Mouse (Mus musculus): ENCODE data around the gene Irgc1. TPM values are rescaled to one million over a fixed set of nuclear protein-coding genes. Genes with fewer than 3 reads are reported as not detected.

Irgc1 gene
- total RNA-seq, 2 experiments from 2014 or later: not detected

DNA sequence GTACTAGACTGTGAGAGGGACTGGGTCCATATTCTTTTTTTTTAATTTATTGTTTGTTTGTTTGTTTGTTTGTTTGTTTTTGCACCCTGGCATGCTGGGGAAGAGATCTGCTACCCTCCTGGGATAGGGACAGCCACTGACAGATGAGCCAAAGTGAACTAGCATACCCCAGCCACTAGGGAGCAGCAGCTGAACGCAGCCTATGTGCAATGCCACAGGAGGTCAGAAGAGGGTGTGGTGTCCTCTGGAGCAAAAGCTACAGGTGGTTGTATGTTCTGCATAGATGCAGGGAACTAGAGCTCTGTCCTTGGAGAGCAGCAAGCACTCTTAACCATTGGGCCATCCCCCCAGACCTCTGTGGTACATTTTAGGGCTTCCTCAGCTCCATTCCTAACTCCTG, 10.3 kb downstream of the Irgc1 start:
- TF ChIP-seq CTCF (conservative IDR thresholded peaks at IDR 0.05): peak; percentile 93
- H3K4me3 ChIP-seq: no peak overlapping the region
- H3K27ac ChIP-seq: no peak overlapping the region
- peak in 1 of 2 experiments; percentile 40 for DNase-seq (ENCODE audit: low spot score in 2 of 2)

DNA sequence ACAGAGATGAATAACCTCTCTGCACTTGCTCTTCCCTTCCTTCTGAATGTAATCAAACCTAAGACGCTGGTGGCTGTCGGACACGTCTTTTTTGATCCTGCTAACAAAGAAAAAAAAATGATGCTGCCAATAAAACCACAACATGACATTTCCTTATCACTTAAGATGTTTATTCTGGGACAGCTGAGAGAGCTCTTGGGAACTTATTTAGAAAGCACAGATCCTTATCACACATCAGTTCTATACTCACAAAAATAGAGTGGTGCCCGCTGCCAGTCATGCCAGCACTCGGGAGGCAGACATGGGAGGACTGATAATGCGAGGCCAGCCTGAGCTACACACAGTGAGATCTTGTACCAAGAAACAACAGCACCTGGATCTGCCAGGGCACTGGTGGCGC, 12.2 kb downstream of the Irgc1 start:
- TF ChIP-seq CTCF (conservative IDR thresholded peaks at IDR 0.05): no peak
- DNase-seq (ENCODE audit: low spot score in 2 of 2): no peak
- Histone ChIP-seq H3K4me3 (no peak overlapping the region), H3K27ac (no peak overlapping the region)

DNA sequence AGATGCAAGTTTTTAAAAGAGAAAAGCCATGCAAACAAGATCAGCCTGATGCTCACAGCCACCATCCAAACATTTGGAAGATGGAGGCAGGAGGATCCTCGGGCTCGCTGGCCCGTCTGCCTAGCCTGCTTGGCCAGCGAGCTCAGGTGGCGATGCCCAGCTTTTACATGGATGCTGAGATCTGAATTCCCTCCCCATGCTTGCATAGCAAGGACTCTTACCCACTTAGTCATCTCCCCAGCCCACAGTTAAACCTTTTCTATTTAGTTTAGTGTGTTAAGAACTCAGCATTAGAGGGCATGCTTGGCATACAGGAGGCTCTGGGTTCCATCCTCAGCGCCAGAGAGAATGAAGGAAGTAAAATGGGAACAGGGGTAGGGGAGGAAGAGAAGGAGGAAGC, 12.9 kb downstream of the Irgc1 start:
- TF ChIP-seq CTCF (conservative IDR thresholded peaks at IDR 0.05): no peak
- no peak overlapping the region for H3K27ac ChIP-seq
- no peak for DNase-seq (ENCODE audit: low spot score in 2 of 2)
- no peak overlapping the region for H3K4me3 ChIP-seq

DNA sequence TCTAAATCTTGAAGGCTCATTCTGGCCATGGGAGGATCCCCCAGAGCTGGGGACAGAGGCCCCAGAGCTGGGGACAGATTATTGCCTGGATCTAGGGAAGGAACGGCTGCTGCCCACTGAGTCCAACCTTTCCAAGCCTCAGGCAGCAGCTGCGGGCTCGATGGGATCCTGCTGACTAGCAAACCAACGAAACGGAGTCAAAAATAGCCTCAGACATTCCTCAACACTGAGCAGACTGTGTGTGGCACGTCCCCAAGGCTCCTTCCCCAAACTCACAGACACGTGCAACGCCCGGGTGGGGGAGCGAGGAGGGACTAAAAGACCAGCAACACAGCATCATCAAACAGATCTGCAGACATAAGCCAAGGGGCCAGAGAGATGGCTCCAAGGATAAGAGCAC, 14.1 kb downstream of the Irgc1 start:
- DNase-seq (ENCODE audit: low spot score in 2 of 2): peak in 1 of 2 experiments; percentile 34
- no peak overlapping the region; the same call in 1 of the 2 replicates for H3K27ac ChIP-seq
- no peak overlapping the region for H3K4me3 ChIP-seq
- no peak for TF ChIP-seq CTCF (conservative IDR thresholded peaks at IDR 0.05)

DNA sequence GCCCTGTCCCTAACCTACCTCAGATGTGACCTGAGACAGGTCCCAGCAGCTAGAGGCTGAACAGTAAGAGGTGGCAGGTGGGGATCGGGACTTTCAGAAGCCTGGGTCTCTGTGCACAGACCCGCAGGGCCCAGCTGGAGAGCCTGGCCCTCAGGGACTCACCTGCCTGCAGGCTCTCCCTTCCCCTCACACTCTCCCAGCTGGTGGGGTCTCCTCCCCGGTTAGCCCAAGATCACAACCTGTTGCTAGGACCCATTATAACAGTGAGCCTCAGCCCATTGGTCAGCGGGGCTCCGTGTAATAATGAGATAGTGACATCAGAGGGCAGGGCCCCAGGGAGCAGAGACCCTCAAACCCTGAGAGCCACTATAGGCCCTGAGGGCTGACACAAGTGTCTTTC, 16.8 kb downstream of the Irgc1 start:
- no peak overlapping the region for H3K27ac ChIP-seq
- DNase-seq (ENCODE audit: low spot score in 2 of 2): no peak
- no peak overlapping the region for H3K4me3 ChIP-seq
- no peak for TF ChIP-seq CTCF (conservative IDR thresholded peaks at IDR 0.05)

DNA sequence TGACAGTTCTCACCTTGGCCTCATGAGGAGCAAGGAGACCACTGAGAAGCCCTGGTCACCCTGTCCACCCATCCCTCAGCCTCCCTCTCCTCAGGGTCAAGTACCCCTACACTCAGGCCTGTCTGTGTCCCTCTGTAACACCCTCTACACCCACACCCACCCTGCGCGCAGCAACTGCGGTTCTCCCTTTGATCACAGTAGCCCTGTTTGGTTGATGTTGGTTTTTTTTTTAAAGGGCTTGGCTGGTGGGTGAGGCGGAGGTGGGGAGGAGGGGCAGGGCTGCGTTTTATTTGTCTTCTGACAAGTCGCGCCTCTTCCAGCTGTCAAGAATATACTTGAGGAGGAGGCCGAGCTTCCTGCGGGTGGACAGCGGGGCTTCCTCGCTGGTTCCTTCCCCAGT, 20.4 kb downstream of the Irgc1 start:
- TF ChIP-seq CTCF (conservative IDR thresholded peaks at IDR 0.05): no peak
- Histone ChIP-seq H3K27ac (no peak overlapping the region), H3K4me3 (no peak overlapping the region)
- no peak for DNase-seq (ENCODE audit: low spot score in 2 of 2)

DNA sequence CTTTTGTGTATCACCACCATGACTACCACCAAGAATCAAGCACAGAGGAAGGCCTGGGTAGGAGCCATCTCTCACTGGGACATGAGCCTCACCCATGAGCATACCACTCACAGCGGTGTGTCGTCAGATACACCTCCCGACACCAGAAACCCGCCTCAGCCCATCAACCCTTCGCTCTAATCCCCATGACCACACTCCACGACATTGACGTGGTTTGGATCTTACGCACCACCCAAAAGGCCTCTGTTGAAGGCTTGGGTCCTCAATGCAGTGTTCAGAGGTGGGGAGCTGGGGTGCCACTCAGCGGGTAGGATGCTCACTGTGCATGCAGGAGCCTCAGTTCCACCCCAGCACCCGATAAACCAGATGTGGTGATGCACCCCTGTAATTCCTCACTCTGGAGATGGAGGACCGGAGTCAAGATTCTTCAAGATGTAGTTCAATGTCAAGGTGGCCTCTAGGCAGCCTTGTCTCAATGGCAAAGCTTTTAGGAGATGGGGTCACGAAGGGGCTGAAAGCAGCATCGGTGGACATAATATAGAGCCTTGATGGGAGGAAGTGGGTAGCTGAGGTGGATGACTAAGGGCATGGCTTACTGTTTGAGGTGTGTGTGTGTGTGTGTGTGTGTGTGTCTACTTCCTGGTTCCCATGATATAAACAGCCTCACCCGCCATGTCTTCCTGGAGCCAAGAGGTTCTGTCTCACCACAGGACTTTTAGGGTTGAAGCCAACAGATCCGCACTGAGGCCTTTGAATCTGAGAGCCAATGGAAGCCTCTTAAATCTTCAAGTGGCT, 21.3 kb downstream of the Irgc1 start:
- Histone ChIP-seq H3K4me3 (no peak overlapping the region), H3K27ac (no peak overlapping the region)
- TF ChIP-seq CTCF (conservative IDR thresholded peaks at IDR 0.05): no peak
- no peak for DNase-seq (ENCODE audit: low spot score in 2 of 2)

DNA sequence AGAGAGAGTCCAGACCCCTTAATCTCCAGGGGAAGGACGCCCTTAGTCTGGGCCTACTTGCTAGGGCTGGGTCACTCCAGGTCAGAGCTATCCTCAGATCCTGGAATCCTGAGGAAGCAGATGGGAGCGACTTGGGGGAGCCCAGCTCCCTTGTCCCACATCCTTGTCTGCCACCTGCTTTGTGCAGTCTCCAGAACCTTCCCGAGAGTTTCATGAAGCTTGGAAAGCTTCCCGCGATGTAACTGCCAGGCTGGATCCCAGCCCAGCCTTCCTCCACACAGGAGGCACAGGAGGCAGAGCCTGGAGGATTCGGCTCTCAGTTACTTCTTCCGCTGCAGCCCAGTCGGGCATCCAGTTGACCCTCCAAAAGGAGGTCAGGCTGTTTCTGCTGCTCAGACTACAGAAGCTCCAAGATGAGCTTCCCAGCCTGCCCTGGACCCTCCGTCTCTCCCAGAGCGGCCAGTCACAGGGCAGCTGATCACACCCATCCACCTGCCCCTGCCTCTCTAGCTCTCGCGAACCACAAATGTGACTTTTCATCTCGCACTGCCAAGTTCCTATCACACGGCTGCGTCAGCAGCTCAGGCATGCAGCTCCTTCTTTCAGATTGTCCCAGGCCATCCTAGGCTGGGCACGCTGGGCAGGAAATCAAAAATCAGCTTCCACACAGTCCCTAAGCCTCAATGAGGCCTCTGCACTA, 22.5 kb downstream of the Irgc1 start:
- DNase-seq (ENCODE audit: low spot score in 2 of 2): peak; percentile 73 to 84
- H3K27ac ChIP-seq: peak overlapping the region; percentile 36; the same call in 1 of the 2 replicates
- no peak for TF ChIP-seq CTCF (conservative IDR thresholded peaks at IDR 0.05)
- H3K4me3 ChIP-seq: no peak overlapping the region

DNA sequence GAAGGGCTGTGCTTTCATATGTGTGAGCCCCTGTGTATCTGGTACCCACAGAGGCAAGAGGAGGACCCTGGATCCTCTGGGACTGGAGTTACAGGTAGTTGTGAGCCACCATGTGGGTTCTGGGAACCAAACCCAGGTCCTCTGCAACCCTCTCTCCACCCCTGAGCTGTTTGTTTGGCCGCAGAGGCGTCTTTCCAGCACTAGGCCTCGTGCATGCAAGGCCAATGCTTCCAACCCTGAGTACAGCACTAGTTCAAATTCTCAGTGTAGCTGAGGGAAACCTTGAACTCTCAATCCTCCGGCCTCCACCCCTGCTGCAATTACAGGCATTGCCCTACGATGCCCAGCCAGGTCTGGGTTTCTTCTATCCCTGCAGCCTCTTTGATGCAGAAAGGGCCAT, 23.4 kb downstream of the Irgc1 start:
- DNase-seq (ENCODE audit: low spot score in 2 of 2): no peak
- no peak overlapping the region for H3K27ac ChIP-seq
- no peak for TF ChIP-seq CTCF (conservative IDR thresholded peaks at IDR 0.05)
- no peak overlapping the region for H3K4me3 ChIP-seq

DNA sequence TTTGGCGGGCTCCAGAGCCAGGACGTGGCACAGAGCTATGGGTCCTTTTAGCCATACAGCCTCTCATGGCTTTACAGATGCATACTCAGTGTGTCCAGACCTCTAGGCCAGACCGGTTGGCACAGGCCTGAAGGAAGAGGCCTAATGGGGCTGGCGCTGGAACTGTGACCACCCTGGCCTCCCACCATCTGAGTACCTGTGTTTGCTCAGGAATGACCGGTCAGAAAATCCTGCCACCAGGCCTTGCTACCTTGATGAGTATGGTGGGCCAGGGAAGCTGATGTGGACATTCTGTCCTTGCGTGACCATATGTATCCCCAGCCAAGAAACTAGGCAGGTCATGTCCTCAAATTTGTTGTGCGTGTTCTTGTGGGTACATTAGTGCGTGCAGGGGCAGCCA, 24.9 kb downstream of the Irgc1 start:
- no peak for DNase-seq (ENCODE audit: low spot score in 2 of 2)
- no peak overlapping the region for H3K4me3 ChIP-seq
- no peak overlapping the region for H3K27ac ChIP-seq
- no peak for TF ChIP-seq CTCF (conservative IDR thresholded peaks at IDR 0.05)

DNA sequence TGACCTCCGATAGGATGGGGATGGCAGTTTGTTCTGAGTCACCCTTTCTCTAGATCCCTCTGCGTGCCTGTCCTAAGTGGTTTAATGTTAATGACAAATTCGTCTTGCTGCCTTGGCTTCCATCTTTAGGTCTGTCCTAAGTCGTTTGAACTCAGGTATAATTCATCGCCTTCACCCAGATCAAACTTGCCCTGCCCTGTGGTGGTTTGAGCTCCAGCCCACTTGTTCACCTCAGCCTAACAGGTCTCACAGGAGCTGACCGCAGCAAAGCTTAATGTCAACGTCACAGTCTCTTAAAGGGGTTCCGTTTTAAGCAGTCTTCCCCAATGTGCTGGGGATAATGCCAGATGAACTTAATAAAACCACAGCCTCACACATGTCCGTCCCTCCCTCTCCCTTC, 26.2 kb downstream of the Irgc1 start:
- H3K27ac ChIP-seq: no peak overlapping the region

DNA sequence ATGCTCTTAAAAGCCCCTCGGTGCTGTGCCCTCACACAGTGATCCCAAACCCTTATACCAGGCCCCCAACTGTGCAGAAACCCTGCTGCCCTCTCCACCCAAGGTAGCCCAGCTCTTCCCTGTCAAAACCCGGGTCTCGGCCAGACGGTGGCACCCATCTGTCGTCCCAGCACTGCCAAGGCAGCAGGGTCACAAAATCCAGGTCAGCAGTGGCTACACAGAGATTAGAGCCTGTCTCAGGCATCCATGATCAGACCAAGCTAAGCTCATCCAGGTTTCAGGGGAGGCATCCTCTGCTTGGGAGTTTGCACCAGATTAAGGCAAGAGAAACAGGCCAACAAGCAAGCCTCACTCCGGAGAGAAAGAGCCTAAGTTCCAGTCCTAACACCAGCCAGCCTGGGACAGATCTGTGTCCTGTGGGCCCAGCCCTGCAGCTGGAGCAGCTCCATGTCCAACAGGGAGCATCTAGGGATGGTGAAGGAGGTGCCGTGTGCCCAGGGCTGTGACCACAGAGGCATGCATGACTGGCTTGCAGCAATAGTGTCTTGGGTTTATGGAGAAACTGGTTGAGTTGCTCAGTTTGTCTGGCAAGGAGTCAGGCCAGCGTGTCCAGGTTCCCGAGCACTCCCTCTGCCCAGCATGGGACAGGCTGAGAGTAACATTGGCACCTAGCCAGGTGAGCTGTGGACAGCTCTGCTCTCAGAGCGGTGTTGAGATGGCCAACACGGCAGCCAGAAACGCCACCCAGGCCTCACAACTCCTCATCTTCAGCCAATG, 28.0 kb downstream of the Irgc1 start:
- no peak for TF ChIP-seq CTCF (conservative IDR thresholded peaks at IDR 0.05)
- no peak overlapping the region for H3K4me3 ChIP-seq
- no peak for DNase-seq (ENCODE audit: low spot score in 2 of 2)
- H3K27ac ChIP-seq: no peak overlapping the region

More for the DNA sequence above, 26.2 kb downstream of the Irgc1 start:
- DNase-seq (ENCODE audit: low spot score in 2 of 2): no peak
- no peak for TF ChIP-seq CTCF (conservative IDR thresholded peaks at IDR 0.05)
- no peak overlapping the region for H3K4me3 ChIP-seq

DNA sequence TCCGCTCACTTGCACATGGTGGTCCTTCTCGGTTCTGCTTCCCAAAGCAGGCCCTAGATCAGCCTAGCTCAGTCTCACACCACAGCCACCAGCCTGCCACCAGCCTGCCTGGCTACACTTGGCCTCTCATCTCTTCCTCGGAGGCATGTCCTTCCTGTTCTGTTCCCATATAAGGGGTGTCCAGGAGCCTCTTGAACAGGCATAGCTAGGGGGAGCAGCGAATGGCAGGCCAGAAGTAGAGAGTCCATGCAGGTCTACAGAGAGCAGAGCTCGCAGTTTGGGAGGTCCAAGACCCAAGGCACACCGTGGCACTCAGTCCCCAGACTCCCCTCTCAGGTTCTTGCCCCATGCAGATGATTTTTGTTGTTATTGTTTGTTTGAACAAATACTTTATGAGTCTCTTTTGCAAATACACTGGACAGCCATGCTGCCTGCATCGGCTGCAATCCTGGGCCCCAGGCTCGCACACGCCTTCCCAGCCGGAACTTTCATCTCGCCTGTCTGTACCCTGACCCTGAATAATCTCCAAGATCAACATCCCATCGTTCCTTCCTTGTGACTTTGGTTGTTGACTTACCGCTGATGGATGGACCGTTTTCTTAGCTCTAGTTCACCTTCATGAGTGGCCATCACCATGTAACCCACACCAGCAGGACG, 28.9 kb downstream of the Irgc1 start:
- no peak for TF ChIP-seq CTCF (conservative IDR thresholded peaks at IDR 0.05)
- no peak for DNase-seq (ENCODE audit: low spot score in 2 of 2)
- Histone ChIP-seq H3K27ac (no peak overlapping the region), H3K4me3 (no peak overlapping the region)

All from layer of hippocampus, adult 2 months (tissue).